ENCODE assay signal across 9 mouse cellular contexts in genomic region chr7:111241538-111241937, GRCm38 (mm10).
DNase-seq lines count a peak whose midpoint lies in the region; ATAC-seq lines count a peak whose summit lies in the region.
"Had no signal": no experiment of that assay in that cellular context is flagged by ENCODE, and none has a peak within 500 bp of the region (broad histone marks: within the 10 kb centered on the region; RNA-seq: fewer than 3 reads in every experiment).

No protein-coding gene starts in this region.

- DNase-seq in CD4-positive, CD25-positive, alpha-beta regulatory T cell, adult 2 months (ENCODE audit: low read depth, low spot score): peak; percentile 26
- peak; percentile 32 for DNase-seq in hindbrain, embryonic 11.5 days (ENCODE audit: low spot score)
- DNase-seq in hindbrain, embryonic 10.5 days (ENCODE audit: low spot score): no peak
- peak; percentile 68 for DNase-seq in testis, postnatal 10 days (ENCODE audit: low spot score)
- no peak for DNase-seq in testis, postnatal 14 days (ENCODE audit: low spot score)
- DNase-seq in retina, postnatal 1 day: peak; percentile 27
- no peak for DNase-seq in spleen, postnatal 4 days (ENCODE audit: low spot score in 2 of 2)
- DNase-seq: liver, embryonic 13.5 days had no signal

- H3K27ac ChIP-seq in hindbrain, embryonic 11.5 days (ENCODE audit: low read depth, low read length): no peak overlapping the region
- H3K27ac ChIP-seq in hindbrain, embryonic 10.5 days: no peak overlapping the region
- H3K27ac ChIP-seq: liver, embryonic 13.5 days had no signal

- H3K27me3 ChIP-seq in hindbrain, embryonic 11.5 days (ENCODE audit: control insufficient read depth, insufficient read depth, low read length): no peaks in the 10 kb centered on the region
- no peaks in the 10 kb centered on the region for H3K27me3 ChIP-seq in hindbrain, embryonic 10.5 days (ENCODE audit: insufficient read depth, poor library complexity, severe bottlenecking)
- H3K27me3 ChIP-seq: liver, embryonic 13.5 days had no signal

- H3K4me3 ChIP-seq in hindbrain, embryonic 11.5 days (ENCODE audit: low read depth, low read length): no peak overlapping the region
- H3K4me3 ChIP-seq in hindbrain, embryonic 10.5 days: no peak overlapping the region
- H3K4me3 ChIP-seq: liver, embryonic 13.5 days had no signal

- no peaks in the 10 kb centered on the region for H3K4me1 ChIP-seq in hindbrain, embryonic 11.5 days (replicated peaks; ENCODE audit: control insufficient read depth, insufficient read depth, low read length)
- no peaks in the 10 kb centered on the region for H3K4me1 ChIP-seq in hindbrain, embryonic 10.5 days (replicated peaks)
- H3K4me1 ChIP-seq: liver, embryonic 13.5 days had no signal

- WGBS in hindbrain, embryonic 11.5 days: 61% methylated on average over 4 of the region's 4 CpGs
- WGBS in hindbrain, embryonic 10.5 days: 57% methylated on average over 4 of the region's 4 CpGs

- H3K4me2 ChIP-seq in hindbrain, embryonic 11.5 days (replicated peaks; ENCODE audit: low read depth, low read length): no peak overlapping the region
- H3K4me2 ChIP-seq: liver, embryonic 13.5 days had no signal

- H3K9ac ChIP-seq in hindbrain, embryonic 11.5 days (ENCODE audit: low read depth, low read length): no peak overlapping the region
- H3K9ac ChIP-seq: liver, embryonic 13.5 days had no signal

- no peak for ATAC-seq in CD4-positive, CD25-positive, alpha-beta regulatory T cell, adult 4 months
- ATAC-seq in hindbrain, embryonic 11.5 days (ENCODE audit: low FRiP score): no peak

- H3K36me3 ChIP-seq in hindbrain, embryonic 11.5 days (ENCODE audit: control insufficient read depth, insufficient read depth, low read length): no peaks in the 10 kb centered on the region
- H3K36me3 ChIP-seq in hindbrain, embryonic 10.5 days: no peaks in the 10 kb centered on the region
- H3K36me3 ChIP-seq: liver, embryonic 13.5 days had no signal

- H3K9me3 ChIP-seq in hindbrain, embryonic 11.5 days (ENCODE audit: control insufficient read depth, low read length): no peaks in the 10 kb centered on the region
- H3K9me3 ChIP-seq in hindbrain, embryonic 10.5 days: no peaks in the 10 kb centered on the region
- H3K9me3 ChIP-seq: liver, embryonic 13.5 days had no signal

Comparison
In these comparisons a context has a peak if more than half of its experiments do, and no peak if none do; other contexts are left out.
1. DNase-seq: peak in CD4-positive, CD25-positive, alpha-beta regulatory T cell, adult 2 months (single experiment), hindbrain, embryonic 11.5 days (single experiment), testis, postnatal 10 days (single experiment) and retina, postnatal 1 day (single experiment); none in hindbrain, embryonic 10.5 days (single experiment), testis, postnatal 14 days (single experiment) and spleen, postnatal 4 days (0 of 2).